Mouse (Mus musculus) lung, postnatal 0 days (tissue): ENCODE data around the gene Tnik. TPM values are rescaled to one million over a fixed set of nuclear protein-coding genes. Genes with fewer than 3 reads are reported as not detected.

Experiments used
- ATAC-seq: fragments of 200-750 bp; cut with Nextera tagmentation; 2 replicates; pipeline ENCODE4 v1.8.0; 2017; ENCODE audit warnings: moderate library complexity
- DNase-seq: peaks from one replicate; pipeline ENCODE4 v3.0.0-alpha.2; 2016; ENCODE audit warnings: low spot score
- H3K27ac ChIP-seq: fragments of 300-500 bp; sonication (generic); 2 replicates; pipeline ENCODE4 v1.5.1; 2014; ENCODE audit warnings: antibody characterized with exemption, mild to moderate bottlenecking, low read length, mixed read lengths
- H3K27me3 ChIP-seq: fragments of 300-500 bp; sonication (generic); replicated peaks from 2 replicates; pipeline ENCODE4 v1.6.1; 2014; ENCODE audit warnings: low read length, mixed read lengths; ENCODE audit not compliant: insufficient read depth
- H3K36me3 ChIP-seq: fragments of 300-500 bp; sonication (generic); 2 replicates; pipeline ENCODE4 v1.6.1; 2014; ENCODE audit warnings: low read length, mixed read lengths; ENCODE audit not compliant: insufficient read depth
- H3K4me1 ChIP-seq: fragments of 300-500 bp; sonication (generic); 2 replicates; pipeline ENCODE4 v1.6.1; 2014; ENCODE audit warnings: antibody characterized with exemption, low read depth, low read length, mixed read lengths; ENCODE audit not compliant: insufficient read depth
- H3K4me2 ChIP-seq: fragments of 300-500 bp; sonication (generic); replicated peaks from 2 replicates; pipeline ENCODE4 v1.6.1; 2014; ENCODE audit warnings: low read depth, mild to moderate bottlenecking, low read length, moderate library complexity, mixed read lengths
- H3K4me3 ChIP-seq: fragments of 300-500 bp; sonication (generic); 2 replicates; pipeline ENCODE4 v1.5.1; 2014; ENCODE audit warnings: low read depth, low read length
- H3K9ac ChIP-seq: fragments of 300-500 bp; sonication (generic); replicated peaks from 2 replicates; pipeline ENCODE4 v1.6.1; 2014; ENCODE audit warnings: low read depth, mild to moderate bottlenecking
- H3K9me3 ChIP-seq: fragments of 300-500 bp; sonication (generic); 2 replicates; pipeline ENCODE4 v1.6.1; 2016; ENCODE audit warnings: low read length, mixed read lengths
- CTCF ChIP-seq: IDR thresholded peaks from 2 replicates; pipeline ENCODE4 v1.5.1; 2016; ENCODE audit warnings: antibody characterized with exemption, mild to moderate bottlenecking
- EP300 ChIP-seq: IDR thresholded peaks from 2 replicates; pipeline ENCODE4 v1.6.1; 2016; ENCODE audit warnings: antibody characterized with exemption, mild to moderate bottlenecking, control low read depth
- WGBS: fragments of 180-500 bp; shearing (Covaris S2); extraction: QIAGEN DNeasy Blood & Tissue Kit; methylation state at CpG from one replicate; pipeline ENCODE4 v1.1.7; 2014; 5-methylcytosine and 5-hydroxymethylcytosine counted together
- polyA plus RNA-seq: library from polyadenylated mRNA; unstranded; fragments of >200 nt; fragmentation: Nextera tagmentation; extraction: Ambion mirVana; gene quantifications from 2 replicates; pipeline ENCODE4 v1.2.1, GENCODE M21; 2015

Gene Tnik
- polyA plus RNA-seq, 1 experiment from 2014 or later: 6.1 TPM

DNA sequence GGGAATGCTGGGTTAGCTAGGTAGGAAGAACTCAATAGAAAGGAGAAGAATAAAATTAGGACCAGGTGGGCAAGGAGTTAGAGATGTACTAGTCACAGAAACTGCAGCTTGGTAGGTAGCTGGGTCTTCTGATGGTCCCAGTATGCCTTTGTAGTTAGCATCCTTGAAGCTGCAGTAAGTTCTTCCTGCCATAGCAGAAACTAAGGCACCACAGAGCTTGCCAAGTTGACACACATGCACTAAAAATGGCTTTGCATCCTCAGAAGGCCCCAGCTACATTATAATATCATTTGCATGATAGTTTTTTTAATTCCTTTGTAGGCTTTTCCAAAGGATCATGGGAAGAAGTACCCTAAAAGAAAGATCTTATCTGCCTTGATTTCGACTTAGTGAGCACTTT is 54.3 kb downstream of the Tnik start:
- no peak for TF ChIP-seq CTCF
- H3K4me1 ChIP-seq: no peaks in the 10 kb centered on the region

DNA sequence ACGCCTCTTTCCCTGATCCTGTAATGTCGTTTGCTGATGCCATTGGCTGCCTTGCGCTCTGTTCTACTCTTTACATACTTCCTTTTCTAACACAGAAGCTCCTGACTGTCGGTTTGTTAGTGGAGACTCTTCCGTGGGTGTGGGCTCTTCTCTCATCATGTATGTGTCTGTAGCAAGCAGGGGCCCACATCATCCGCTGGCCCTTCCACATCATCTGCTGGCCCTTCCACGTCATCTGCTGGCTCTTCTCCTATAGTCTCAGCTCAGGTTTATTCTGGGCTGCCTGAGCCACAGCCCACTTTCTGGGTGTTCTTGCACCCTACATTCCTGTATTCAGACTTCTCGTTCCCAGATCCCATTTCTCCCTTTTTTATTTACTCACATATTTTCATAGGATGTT is 58.6 kb downstream of the Tnik start:
- ATAC-seq (no peak), DNase-seq (no peak)
- Histone ChIP-seq H3K4me2 (no peak overlapping the region), H3K9ac (no peak overlapping the region), H3K4me1 (no peaks in the 10 kb centered on the region), H3K36me3 (no peaks in the 10 kb centered on the region), H3K4me3 (no peak overlapping the region), H3K27ac (no peak overlapping the region), H3K27me3 (no peaks in the 10 kb centered on the region), H3K9me3 (no peaks in the 10 kb centered on the region)
- WGBS: 81% methylated on average over 8 of the region's 8 CpGs
- TF ChIP-seq CTCF (no peak), EP300 (no peak)

More for the DNA sequence above, 54.3 kb downstream of the Tnik start:
- Histone ChIP-seq H3K36me3 (no peaks in the 10 kb centered on the region), H3K27ac (no peak overlapping the region), H3K9me3 (no peaks in the 10 kb centered on the region), H3K4me2 (no peak overlapping the region), H3K9ac (no peak overlapping the region), H3K4me3 (no peak overlapping the region), H3K27me3 (no peaks in the 10 kb centered on the region)
- 71% methylated on average over 1 of the region's 1 CpGs for WGBS
- DNase-seq (no peak), ATAC-seq (no peak)

DNA sequence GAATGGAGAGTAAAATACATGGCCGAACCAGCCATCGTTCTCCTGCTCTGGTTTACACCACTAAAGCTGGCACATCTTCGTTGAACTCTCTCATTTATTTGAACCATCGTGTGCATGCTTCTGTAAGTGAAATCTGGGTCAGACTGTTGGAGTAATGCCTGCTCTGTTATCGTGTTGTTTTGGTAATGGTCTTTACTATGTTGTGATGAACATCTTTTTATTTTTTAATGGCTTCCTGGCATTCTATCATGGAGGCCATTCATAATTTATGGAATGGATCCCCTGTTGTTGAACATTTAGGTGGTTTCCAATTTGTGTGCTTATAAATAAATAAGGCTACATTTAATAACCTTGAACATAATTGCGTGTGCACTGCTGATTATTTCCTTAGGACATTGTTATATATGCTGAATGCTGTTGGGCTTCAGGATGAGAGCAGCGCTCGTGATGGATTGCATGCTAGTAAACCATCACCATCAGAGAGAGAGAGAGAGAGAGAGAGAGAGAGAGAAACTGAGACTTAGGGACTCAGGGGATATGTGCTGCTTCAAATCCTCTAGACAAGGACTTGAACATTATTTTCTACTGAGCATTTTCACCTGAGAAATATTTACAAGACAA is 62.7 kb downstream of the Tnik start:
- no peak overlapping the region for H3K4me2 ChIP-seq
- WGBS: 79% methylated on average over 8 of the region's 8 CpGs
- H3K4me1 ChIP-seq: no peaks in the 10 kb centered on the region
- DNase-seq (no peak), ATAC-seq (no peak)
- no peak for TF ChIP-seq EP300
- TF ChIP-seq CTCF: no peak
- H3K4me3 ChIP-seq: no peak overlapping the region
- H3K9me3 ChIP-seq: no peaks in the 10 kb centered on the region
- H3K9ac ChIP-seq: no peak overlapping the region
- H3K36me3 ChIP-seq: no peaks in the 10 kb centered on the region
- H3K27ac ChIP-seq: no peak overlapping the region
- no peaks in the 10 kb centered on the region for H3K27me3 ChIP-seq

DNA sequence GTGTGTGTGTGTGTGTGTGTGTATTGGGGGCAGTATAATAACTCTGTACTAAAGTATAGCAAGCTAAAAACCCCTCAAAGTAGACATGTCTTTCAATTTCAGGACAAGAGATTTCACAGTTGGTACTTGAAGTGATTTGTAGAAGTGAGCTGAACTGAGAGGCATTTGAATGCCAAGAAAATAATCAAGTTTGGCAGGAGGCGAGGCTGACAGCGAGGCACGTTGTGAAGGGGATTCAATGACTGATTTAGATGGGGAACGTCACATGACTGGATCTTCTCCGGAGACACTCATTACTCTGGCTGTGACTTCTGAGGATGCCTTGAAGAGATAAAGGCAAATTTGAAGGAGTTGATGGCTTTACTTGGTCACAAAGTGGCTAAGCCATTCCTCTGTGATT is 69.3 kb downstream of the Tnik start:
- Histone ChIP-seq H3K4me1 (no peaks in the 10 kb centered on the region), H3K9ac (no peak overlapping the region), H3K4me3 (no peak overlapping the region), H3K4me2 (no peak overlapping the region), H3K27ac (no peak overlapping the region), H3K36me3 (no peaks in the 10 kb centered on the region), H3K27me3 (no peaks in the 10 kb centered on the region), H3K9me3 (no peaks in the 10 kb centered on the region)
- TF ChIP-seq EP300: no peak
- no peak for TF ChIP-seq CTCF
- WGBS: 51% methylated on average over 5 of the region's 5 CpGs
- ATAC-seq: no peak
- DNase-seq: no peak

DNA sequence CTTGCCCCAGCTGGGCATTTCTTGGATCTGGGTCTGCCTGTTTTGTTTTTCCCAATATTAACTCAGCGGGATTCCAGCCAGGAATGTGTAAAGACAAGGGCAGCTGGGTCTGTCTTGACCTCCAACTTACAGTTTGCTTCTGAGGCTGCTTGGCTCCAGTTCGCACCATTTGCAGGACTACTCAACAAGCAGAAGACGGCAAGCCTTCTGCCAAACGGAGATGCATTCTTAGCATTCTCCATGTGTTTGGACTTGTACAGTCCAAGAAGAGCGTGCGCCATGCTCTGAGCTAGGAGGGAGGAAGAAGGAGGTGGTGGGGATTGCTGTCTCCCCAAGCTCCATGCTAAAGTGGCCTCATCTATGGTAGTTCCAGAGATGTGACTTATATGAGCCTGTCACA is 70.9 kb downstream of the Tnik start:
- peak; percentile 62 for ATAC-seq
- WGBS: 43% methylated on average over 6 of the region's 6 CpGs

DNA sequence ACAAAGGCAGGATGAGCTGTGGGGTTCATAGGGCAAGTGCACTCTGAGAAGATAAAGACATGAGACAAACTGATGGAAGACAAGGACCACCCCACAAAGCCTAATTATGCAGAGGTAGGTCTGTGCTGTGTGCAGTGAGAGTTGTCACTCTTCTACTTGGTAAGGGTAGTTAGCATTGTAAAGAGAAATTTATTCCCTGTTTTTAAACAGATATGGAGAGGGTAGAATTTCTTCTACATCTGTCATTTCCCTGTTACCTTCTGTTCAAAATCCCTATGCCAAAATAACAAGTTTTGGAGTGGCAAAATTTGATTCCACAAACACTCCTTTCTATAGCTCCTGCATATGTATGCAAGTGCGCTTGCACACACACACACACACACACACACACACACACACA is 71.5 kb downstream of the Tnik start:
- DNase-seq (no peak), ATAC-seq (no peak)
- no peak overlapping the region for H3K9ac ChIP-seq
- H3K4me1 ChIP-seq: no peaks in the 10 kb centered on the region
- no peaks in the 10 kb centered on the region for H3K27me3 ChIP-seq
- H3K4me3 ChIP-seq: no peak overlapping the region
- H3K27ac ChIP-seq: no peak overlapping the region
- no peak for TF ChIP-seq EP300
- no peak for TF ChIP-seq CTCF
- 92% methylated on average over 1 of the region's 1 CpGs for WGBS
- H3K4me2 ChIP-seq: no peak overlapping the region
- no peaks in the 10 kb centered on the region for H3K36me3 ChIP-seq
- no peaks in the 10 kb centered on the region for H3K9me3 ChIP-seq

More for the DNA sequence above, 70.9 kb downstream of the Tnik start:
- Histone ChIP-seq H3K36me3 (no peaks in the 10 kb centered on the region), H3K9ac (no peak overlapping the region), H3K27me3 (no peaks in the 10 kb centered on the region), H3K9me3 (no peaks in the 10 kb centered on the region), H3K27ac (no peak overlapping the region), H3K4me3 (no peak overlapping the region), H3K4me2 (no peak overlapping the region), H3K4me1 (no peaks in the 10 kb centered on the region)
- TF ChIP-seq CTCF: no peak
- TF ChIP-seq EP300: no peak
- peak; percentile 56 for DNase-seq

DNA sequence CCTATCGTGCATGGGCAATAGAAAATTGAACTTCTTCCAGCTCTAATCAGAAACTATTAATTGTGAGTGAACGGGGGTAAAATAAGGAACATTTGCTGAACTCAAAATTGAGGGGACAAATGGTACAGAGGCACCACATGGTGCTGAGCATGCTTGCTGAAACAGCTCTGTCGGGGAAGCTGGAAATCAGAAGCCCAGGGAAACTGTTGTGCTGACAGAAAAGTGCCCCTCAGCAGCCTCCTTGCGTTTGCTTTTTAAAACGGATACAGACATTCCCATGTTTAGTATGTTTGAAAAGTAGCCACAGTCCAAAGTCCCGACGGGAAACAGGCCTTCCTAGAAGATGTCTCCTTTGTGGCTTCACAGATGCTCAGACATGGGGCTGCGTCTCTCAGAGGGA is 77.1 kb downstream of the Tnik start:
- no peaks in the 10 kb centered on the region for H3K4me1 ChIP-seq
- no peak overlapping the region for H3K4me3 ChIP-seq
- no peaks in the 10 kb centered on the region for H3K9me3 ChIP-seq
- ATAC-seq (no peak), DNase-seq (no peak)
- H3K36me3 ChIP-seq: no peaks in the 10 kb centered on the region
- H3K9ac ChIP-seq: no peak overlapping the region
- no peak overlapping the region for H3K4me2 ChIP-seq
- H3K27me3 ChIP-seq: no peaks in the 10 kb centered on the region
- TF ChIP-seq CTCF (no peak), EP300 (no peak)
- WGBS: 54% methylated on average over 8 of the region's 8 CpGs
- H3K27ac ChIP-seq: no peak overlapping the region
